Mouse (Mus musculus) kidney, adult 2 months (tissue): ENCODE measurements around the gene Zfp346.

Experiments used
- CTCF ChIP-seq: fragments of 200-500 bp; conservative IDR thresholded peaks from 2 replicates; pipeline ENCODE4 v1.5.1; 2011; ENCODE audit warnings: low read depth, mild to moderate bottlenecking, control low read depth, low read length, moderate library complexity, mixed read lengths; ENCODE audit not compliant: insufficient read depth, insufficient read length
- POLR2A ChIP-seq: fragments of 200-500 bp; IDR thresholded peaks from one replicate; pipeline ENCODE4 v1.6.1; 2011; ENCODE audit warnings: low read depth, low read length, control low read depth

DNA sequence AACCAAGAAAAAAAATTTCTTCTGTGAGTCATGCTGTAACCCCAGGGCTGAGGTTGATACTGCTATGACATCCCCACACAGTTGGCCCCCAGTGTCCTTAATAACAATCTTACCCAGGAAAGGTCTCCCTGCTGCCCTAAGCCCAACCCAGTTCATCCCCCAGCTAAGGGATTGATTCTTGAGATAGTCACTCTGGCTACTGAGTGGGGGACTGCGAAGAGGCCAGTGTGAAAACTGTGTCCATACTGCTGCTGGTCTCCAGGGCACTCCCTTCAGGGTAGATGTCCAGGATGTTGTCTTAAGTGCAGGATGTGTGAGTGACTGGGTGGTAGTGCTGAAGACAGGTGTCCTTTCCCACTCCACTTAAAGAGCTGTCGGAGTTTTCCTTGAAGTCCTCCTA, 28.3 kb downstream of the Zfp346 start, which contains the start of gene Gm17617:
- TF ChIP-seq CTCF (no peak), POLR2A (no peak)
